Mouse (Mus musculus): ENCODE measurements around the gene Stpg2.

GRCm38 (mm10) chr3:139169740-139170139, 35.8 kb upstream of the Stpg2 start:
- TF ChIP-seq POLR2A (IDR thresholded peaks at IDR 0.05; ENCODE audit: extremely low read depth, insufficient read depth, low read length) (no peak), CTCF (IDR thresholded peaks at IDR 0.05; ENCODE audit: low read depth, low read length) (no peak)

Measured in liver, adult 2 months (tissue).